Mouse (Mus musculus) heart, postnatal 25 days (tissue): ENCODE results near the gene Cdc14a. TPM values are rescaled to one million over a fixed set of nuclear protein-coding genes. Genes with fewer than 3 reads are reported as not detected.

Experiments used
- DNase-seq: peaks from one replicate; pipeline ENCODE4 v3.0.0; 2022; ENCODE audit warnings: low spot score
- intact Hi-C: fragments of 180-260 bp; cut with DNase I; formaldehyde crosslinking; loops from one replicate; pipeline ENCODE4 v1.15.1; 2025
- total RNA-seq, 2 experiments: library from RNA; stranded (reverse); gene quantifications; 2 replicates each; pipeline ENCODE4 v1.2.3; 2021

Cdc14a gene
- total RNA-seq = 1 to 10 TPM; 3.7 to 4.2 TPM

DNA sequence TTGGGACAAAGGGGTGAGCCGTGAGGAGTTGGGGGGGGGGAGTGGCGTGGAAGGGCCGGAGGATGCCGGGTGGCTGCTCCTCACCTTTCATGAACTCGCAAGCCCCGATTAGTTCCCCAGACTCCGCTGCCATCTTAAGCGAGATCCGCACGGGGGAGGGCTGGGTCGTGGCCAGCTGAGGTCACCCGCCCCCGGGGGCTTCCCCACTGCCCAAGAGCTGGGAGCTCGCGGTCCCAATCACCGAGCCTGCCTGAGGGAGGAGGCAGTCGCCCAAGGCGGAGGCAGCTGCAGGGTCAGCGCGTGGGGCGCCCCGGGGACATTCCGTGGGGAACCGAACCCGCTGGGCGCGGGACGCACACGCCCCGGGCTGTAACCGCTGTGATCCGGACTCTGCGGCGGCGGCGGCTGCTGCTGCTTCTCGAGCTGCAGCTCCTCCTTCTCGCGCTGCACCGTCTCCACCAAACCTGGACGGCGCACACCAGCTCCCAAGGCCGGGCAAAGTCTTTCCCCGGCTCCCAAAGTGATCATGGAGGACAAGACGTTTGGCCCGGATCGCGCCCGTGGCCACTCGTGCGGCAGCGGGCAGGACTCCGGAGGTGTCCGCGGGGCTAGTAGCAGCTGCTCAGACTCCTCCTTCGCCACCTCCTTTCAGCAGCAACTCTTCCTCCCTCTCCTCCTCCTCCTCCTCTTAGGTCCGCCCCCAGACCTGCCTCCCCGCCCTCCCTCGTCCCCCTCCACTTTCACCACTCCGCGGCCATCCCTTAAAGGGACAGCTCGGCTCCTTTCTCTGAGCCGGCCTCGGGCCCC is at the start of gene Cdc14a:
Cdc14a (minus strand) TSS at position 680 of the 807 bp plus-strand sequence.
- DNase-seq = peak; percentile 64
- intact Hi-C loops = loop anchor here (2.0 to 10.0 kb wide), 5 partner anchors 36 to 416 kb away; partner anchors contain the start of genes Extl2, Mfsd14a, Rtca and Slc30a7

DNA sequence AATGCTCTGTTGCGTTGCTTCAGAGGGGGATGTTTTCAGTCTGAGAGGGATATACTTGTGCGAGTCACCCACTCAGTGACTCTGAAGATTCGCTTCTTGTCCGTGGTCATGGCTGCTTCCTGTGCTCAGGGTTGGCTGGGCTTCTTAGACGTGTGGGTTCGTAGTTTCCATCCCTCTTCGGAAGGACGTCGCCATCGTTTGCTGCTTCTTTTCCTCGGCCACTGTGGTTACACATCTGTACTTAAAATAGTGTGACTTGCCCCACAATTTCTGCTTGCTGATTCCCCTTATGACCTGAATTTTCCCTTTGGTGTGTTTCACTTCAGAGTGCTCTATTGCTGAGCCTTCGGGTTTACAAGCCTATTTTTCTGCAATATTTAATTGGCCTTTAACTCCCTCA is 41.9 kb upstream of the Cdc14a start:
- intact Hi-C loops = no loop called here
- no peak for DNase-seq

DNA sequence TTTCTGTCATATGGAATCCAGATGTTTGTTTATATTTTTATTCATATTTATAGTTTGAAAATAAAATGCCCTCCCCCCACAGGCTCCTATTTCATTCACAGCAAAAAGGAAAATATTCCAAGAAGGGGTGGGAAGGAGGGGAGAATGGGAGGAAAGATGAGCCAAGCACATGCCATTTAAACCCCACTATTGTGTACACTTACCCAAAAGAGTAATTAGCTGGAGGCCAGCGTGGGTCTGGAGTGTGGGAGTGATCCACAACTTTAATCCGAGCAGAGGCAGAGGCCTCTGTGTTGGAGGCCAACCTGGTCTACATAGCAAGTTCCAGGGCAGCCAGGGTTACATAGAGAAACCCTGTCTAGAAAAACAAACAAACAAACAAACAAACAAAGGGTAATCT is 40.5 kb upstream of the Cdc14a start:
- DNase-seq = no peak
- intact Hi-C loops = no loop called here

DNA sequence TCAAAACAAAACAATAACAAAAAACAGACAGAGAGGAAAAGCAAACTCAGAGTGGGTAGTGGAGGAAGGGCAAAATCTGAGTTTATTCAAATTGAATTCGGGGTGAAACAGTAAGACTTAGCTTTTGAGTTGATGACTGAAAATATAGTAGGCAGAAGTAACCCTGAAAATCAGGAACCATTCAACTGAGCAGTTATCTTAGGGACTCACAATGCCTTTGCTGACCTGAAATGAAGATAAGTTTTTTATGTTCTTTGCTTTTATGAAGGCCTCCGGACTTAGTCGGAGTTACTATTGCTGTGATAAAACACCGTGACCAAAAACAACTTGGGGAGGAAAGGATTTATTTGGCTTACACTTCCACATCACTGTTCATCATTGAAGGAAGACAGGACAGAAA is 37.2 kb upstream of the Cdc14a start:
- no peak for DNase-seq
- intact Hi-C loops = no loop called here

DNA sequence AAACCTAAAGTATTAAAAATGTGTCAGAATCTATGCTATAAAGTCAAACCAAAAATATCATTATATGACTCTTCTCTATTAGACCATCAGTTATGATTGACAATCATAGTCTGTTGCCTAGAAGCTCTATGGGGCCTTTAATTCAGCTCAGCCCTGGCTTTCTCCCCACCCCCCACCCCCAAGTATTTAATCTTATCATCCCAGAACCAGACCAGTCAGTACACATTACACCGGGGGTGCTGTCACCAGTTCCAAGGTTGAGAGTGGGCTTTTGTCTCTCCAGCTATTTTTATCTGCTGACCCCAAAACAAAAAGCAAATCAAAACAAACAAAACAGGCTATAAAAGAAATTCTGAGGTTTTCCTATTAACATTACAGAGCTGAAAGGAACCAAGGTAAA is 30.7 kb upstream of the Cdc14a start:
- intact Hi-C loops = no loop called here
- no peak for DNase-seq

DNA sequence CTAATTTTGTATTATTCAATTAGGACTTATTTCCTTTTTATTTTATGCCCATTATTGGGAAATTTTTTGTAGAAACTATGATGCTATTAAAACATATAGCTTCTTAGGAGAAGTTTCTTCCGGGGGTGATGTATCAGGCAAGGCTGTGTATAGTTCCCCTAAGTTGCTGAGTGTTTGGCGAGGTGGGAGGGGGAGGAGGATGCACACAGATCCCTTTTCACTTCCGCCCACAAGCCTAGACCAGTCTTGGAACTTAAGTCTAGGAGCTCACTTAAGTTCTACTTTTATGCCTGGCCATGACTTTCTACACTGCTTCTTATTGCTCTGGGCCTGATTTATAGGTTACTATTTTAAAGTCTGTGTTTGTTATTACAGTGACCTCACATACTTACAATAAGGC is 26.9 kb upstream of the Cdc14a start:
- no peak for DNase-seq
- intact Hi-C loops = no loop called here

DNA sequence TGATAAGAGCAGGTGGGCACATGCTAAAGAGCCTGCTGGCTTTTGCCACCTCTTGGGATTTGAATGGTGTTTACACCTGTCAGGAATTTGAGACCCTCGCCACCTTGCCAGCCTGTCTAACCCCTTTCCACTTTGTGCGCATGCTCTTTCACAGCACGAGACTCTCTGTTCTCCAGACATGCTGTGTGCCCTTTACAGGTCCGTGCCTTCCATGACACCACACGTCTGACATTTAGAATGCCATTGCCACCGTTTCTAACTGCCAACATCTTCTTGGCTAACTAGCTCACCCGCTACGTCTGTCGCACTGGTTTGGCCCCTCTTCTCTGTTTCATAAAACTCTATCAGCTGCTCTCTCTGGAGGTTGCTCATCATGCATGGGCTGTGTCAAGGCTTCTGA is 20.5 kb upstream of the Cdc14a start:
- intact Hi-C loops = no loop called here
- DNase-seq = no peak

DNA sequence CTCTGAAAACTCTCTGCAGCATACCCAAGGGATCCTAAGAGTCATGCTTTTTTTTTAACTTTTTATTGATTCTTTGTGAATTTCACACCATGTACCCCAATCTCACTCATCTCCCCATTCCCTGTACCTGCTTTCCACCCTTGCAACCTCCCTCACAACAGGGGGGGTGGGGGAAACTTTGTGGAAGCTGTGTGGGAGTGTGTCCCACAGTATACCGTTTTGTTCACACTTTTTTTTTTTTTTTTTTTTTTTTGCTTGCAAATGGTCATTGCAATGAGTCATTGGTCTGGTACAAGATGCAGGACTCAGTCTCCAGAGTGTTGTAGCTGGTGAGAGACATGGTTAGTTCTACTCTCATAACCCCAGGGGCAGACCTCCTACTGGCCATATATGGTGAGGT is 19.0 kb upstream of the Cdc14a start:
- intact Hi-C loops = no loop called here
- DNase-seq = no peak

DNA sequence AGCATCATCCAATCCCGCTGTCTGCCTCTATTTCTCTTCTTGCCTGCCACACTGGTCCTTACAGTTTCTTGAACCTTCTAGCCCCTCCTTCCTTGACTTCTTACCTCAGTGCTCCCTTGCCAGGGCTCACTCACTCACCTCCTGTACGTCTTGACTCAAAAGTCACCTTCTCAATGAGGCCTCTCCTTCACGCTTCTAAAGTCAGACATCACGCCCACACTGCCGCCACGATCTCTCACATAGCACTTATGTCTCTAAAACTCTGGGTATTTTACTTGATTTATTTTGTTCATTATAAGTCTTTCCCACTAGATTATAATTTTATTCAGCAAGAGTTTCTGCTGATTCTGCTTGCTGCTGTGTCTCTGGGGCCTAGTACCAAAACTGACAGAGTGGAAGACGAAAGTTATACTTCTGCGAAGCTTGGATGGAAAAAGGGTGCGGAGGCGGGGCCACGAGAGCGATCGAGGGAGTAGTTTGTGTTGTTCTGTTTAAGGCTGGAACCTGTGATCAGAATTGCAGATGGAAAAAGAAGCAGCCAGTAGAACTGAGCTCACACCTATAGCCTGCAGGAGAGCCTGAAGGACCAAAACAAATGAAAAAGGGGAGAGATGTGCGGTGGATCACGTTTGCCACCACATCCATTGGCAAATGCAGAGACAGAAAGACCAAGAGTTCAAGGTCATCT is 17.8 kb upstream of the Cdc14a start:
- intact Hi-C loops = no loop called here
- DNase-seq = no peak

DNA sequence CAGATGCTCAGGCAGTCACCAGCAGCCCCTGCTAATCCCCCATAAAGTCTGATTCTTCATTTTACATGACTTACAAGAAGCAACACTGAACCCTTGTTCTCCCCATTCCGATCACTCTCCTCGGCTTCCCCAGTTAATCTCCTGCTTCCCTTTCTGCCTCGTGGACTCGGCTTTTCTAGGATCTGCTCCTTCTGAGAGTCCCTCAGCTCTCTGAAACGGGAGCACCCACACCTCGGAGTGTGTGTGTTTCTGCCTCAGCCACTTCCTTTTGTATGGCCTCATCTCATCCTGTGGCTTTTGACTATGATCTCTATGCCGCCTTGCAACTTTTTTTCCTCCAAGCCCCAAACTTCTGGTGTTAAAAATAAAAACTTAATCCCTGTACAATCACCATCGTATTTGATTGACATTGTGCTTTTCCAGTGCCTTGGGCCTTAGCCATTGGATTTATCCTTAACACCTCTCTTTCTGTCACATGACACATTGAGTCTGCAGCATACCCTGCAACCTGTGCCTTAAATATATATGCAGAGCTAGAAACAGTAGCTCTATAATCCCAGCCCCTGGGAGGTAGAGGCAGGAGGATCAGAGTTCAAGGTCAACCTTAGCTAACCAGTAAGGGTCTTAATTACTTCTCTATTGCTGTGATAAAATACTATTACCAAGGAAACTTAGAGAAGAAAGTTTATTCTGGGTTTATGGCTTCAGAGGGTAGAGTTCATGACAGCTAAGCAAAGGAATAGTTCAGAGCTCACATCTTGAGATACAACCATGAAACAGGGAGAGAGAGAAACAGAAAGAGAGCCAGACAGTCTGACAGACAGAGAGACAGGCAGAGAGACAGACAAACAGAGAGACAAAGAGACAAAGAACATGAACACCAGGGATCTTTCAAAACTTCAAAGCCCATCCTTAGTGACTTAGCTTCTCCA is 16.5 kb upstream of the Cdc14a start:
- intact Hi-C loops = no loop called here
- no peak for DNase-seq

DNA sequence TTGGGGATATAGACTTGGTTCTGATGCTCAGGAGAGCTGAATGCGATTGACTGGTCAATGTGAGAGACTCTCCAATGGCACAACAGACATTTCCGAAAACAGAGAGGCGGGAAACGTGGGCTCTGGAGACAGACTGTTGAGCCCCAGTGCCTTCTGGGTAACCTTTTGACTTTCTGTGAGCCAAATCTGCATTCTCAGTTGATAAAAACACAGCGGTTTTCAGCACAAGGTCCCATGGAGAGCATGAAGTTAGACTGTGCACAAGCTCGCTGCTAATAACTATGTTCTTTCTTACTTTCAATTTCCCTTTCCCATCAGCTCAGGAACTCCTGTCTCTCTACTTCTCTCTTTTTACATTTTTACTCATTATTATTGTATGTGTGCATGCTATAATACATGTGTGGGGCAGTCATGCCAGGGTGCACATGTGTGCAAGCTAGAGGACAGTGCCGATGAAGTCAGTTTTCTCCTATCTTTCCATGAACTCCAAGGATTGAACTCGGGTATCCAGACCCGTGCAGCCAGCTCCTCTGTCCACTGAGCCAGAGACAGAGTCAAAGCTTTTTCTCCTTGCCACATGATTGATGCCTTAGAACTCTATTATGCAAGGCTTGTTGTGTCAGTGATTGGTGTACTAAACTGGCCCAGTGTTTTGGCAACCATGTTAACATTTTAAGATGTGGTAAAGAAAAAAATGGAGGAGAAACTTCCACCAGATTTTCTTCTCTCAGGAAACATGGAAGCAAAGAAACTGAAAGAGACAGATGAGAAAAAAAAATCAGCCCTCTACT is 13.2 kb upstream of the Cdc14a start:
- intact Hi-C loops = no loop called here
- no peak for DNase-seq

DNA sequence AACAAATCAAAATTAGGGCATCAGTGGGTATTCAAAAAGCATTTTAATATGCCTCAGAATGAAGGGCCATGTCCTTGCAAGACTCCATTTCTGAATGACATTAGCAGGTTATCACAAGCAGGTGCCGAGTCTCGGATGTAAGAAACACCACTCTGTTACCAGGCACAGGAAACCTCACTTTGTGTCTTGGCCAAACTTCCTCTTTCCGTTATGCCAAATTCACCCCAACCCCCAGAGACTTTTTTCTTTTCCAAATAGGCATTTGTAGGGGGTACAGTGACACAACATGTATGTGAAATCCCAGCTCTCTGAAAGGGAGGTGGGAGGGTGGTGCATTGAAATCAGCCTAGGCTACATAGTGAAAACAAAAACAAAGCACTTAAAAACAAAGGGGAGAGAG is 12.3 kb upstream of the Cdc14a start:
- intact Hi-C loops = no loop called here
- no peak for DNase-seq

DNA sequence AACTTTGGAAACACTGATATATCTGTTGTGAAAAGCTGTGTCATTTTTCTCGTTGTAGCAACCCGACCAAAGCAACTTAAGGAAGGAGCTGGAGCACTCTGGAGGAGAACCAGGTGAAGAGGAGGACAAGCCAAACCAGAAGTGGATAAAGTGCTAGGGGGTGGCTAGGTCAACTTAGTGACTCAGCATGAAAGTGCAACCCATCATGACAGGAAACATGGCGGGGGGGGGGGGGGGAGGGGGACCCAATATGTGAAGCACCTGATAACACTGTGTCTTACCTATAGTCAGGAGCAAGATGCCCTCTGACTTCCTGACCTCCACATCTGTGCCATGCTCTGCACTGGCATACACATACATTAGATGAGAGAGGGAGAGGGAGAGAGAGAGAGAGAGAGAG is 10.9 kb upstream of the Cdc14a start:
- no peak for DNase-seq
- intact Hi-C loops = no loop called here

DNA sequence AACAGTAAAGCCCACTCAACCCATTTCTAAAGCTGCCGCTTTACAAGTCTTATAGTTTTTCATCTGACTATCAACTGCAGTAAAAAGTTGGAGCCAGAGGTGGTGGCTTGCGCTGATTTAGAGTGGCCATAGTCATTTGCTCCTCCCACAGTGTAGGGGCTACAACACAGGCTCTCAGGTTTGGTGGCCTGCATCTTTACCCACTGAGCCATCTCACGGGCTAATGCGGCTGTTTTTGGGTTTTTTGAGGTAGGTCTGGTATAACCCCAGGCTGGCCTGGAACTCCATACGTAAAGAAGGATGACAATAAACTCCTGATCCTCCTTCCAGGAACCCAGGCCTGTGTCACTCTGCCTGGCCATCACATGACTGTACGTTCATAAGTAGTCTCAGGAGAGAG is 2.1 kb upstream of the Cdc14a start:
- intact Hi-C loops = loop anchor here (5.0 to 10.0 kb wide), 2 partner anchors 56 to 239 kb away; partner anchors contain the start of gene Mfsd14a

DNA sequence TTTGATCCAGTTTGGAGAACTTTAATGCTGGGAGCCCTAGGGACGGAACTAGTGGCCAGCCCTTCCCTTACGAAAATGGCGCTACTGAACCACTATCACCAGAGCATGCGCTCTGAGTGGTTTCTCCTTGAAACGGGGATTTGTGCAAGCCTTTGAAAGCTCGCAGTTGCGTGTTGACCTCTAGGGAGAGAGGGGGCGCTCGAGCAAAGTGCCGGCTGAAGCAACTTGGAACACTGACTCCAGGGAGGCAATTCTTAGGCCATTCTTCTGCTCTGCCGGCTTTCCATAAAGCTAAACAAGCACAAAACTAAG is 1.1 kb upstream of the Cdc14a start:
- intact Hi-C loops = loop anchor here (5.0 to 10.0 kb wide), 5 partner anchors 38 to 418 kb away; partner anchors contain the start of genes Extl2, Mfsd14a, Rtca and Slc30a7
- peak; percentile 70 for DNase-seq

More for the DNA sequence above, 2.1 kb upstream of the Cdc14a start:
- DNase-seq = no peak

DNA sequence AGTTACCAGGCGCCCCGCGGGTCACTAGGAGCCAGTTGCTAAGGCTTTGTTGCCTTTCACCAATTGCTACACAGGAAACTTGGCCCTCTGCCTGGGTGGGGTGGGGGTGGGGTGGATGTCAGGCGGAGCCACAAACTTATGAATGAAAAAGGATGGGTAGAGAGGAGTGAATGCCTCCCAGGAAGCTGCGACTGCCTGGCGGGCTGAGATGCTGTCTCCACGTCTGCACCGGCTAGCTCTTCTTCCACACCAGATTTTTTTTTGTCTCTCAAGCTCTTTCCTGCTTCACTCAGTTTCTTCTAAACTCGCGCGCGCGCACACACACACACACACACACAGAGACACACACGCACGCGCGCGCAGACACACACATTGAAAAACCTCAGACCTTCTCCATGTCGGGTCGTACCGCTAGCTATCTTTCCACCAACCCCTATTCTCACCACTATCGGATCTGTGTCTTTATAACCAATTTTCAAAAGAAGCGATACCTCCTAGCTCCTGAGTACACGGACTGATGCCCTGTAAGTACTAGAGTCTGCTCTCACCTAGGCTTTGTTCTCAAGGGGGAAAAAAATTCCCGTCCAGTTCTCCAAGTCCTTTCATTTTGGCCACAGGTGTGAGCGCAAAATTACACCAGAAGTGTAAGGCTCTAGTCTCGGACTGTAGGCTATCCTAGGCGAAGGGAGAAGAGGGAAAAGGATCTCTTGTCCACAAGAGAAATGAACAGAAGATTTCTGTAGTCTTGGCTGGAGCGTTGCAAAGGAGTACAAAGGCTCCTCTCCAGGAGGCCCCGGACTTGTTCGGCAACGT is 534 bp upstream of the Cdc14a start:
- DNase-seq = no peak
- intact Hi-C loops = loop anchor here (5.0 to 10.0 kb wide), 4 partner anchors 37 to 417 kb away; partner anchors contain the start of genes Extl2, Mfsd14a, Rtca and Slc30a7

DNA sequence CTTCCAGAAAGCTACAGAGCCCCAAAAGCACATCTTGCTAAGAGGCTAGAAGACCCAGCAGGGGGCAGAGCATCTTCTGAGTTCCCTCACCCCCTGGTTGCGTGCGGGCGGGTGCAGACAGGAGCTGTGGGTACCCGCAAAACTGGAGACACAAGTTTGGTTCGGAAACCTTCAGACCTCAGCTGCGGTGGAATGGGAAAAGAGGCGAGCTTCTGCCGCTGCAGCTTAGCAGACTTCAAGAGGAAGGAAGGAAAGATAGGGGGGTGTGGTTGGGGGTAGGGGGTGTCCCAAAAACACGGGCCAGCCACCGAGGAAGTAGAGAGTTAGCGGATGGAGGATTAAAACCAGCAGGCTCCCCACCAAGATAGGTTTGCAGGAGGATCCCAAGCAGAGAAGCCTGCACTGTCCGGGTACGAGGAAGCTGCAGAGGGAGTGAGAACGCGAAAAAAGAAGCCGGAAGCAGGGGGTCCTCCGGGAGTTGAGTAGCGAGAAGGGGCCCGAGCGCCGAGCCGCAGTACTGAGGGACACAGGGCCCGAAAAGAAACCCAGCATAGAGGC is 958 bp downstream of the Cdc14a start:
- intact Hi-C loops = loop anchor here (2.0 to 10.0 kb wide), 5 partner anchors 36 to 416 kb away; partner anchors contain the start of genes Extl2, Mfsd14a, Rtca and Slc30a7
- no peak for DNase-seq

DNA sequence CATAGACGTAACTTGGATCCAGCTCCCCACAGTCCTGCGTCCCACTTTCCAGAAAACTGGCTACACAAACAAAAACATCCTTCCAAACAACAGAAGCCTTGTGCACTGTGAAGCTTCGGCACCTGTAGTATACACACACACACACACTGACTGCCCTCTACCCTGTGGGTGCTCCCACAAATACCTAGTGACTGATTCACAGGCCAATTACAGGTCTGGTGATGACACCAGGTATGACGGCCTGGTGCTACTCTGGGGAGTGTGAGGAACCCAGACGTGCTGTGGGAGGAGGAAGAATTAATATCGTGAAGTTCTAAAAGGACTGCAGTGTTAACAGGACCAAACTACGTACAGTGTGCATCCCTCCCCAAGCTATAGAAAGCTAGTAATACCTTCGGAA is 1.8 kb downstream of the Cdc14a start:
- no peak for DNase-seq
- intact Hi-C loops = loop anchor here (2.0 to 10.0 kb wide), 5 partner anchors 35 to 415 kb away; partner anchors contain the start of genes Extl2, Mfsd14a, Rtca and Slc30a7
